Mouse (Mus musculus) stomach, embryonic 14.5 days (tissue): ENCODE data around the gene Gm7534. TPM values are rescaled to one million over a fixed set of nuclear protein-coding genes. Genes with fewer than 3 reads are reported as not detected.

Experiments
- ATAC-seq: fragments of 200-750 bp; cut with Nextera tagmentation; 2 replicates; pipeline ENCODE4 v1.8.0; 2017; ENCODE audit warnings: low read depth, moderate TSS enrichment; ENCODE audit not compliant: insufficient number of reproducible peaks, insufficient read depth, low FRiP score
- H3K27ac ChIP-seq: fragments of 300-500 bp; sonication (generic); 2 replicates; pipeline ENCODE4 v1.5.1; 2014; ENCODE audit warnings: mild to moderate bottlenecking, low read length, moderate library complexity, mixed read lengths
- H3K27me3 ChIP-seq: fragments of 300-500 bp; sonication (generic); 2 replicates; pipeline ENCODE4 v1.6.1; 2014; ENCODE audit warnings: low read length, control low read depth, mixed read lengths; ENCODE audit not compliant: control insufficient read depth, insufficient read depth
- H3K36me3 ChIP-seq: fragments of 300-500 bp; sonication (generic); 2 replicates; pipeline ENCODE4 v1.6.1; 2014; ENCODE audit warnings: mild to moderate bottlenecking, control low read depth, low read length, moderate library complexity, mixed read lengths; ENCODE audit not compliant: control insufficient read depth, insufficient read depth
- H3K4me1 ChIP-seq: fragments of 300-500 bp; sonication (generic); 2 replicates; pipeline ENCODE4 v1.6.1; 2014; ENCODE audit warnings: low read length, control low read depth, mixed read lengths; ENCODE audit not compliant: control insufficient read depth, insufficient read depth
- H3K4me2 ChIP-seq: fragments of 300-500 bp; sonication (generic); replicated peaks from 2 replicates; pipeline ENCODE4 v1.6.1; 2014; ENCODE audit warnings: low read depth, low read length, control low read depth
- H3K4me3 ChIP-seq: fragments of 300-500 bp; sonication (generic); 2 replicates; pipeline ENCODE4 v1.5.1; 2014; ENCODE audit warnings: low read depth, low read length, control low read depth
- H3K9ac ChIP-seq: fragments of 300-500 bp; sonication (generic); replicated peaks from 2 replicates; pipeline ENCODE4 v1.6.1; 2014; ENCODE audit warnings: low read depth, mild to moderate bottlenecking, control low read depth, low read length, moderate library complexity, mixed read lengths
- H3K9me3 ChIP-seq: fragments of 300-500 bp; sonication (generic); 2 replicates; pipeline ENCODE4 v1.6.1; 2016; ENCODE audit warnings: low read depth, low read length, control low read depth; ENCODE audit not compliant: control insufficient read depth
- WGBS: fragments of 180-500 bp; shearing (Covaris S2); extraction: QIAGEN DNeasy Blood & Tissue Kit; methylation state at CpG from one replicate; pipeline ENCODE4 v1.1.7; 2014; 5-methylcytosine and 5-hydroxymethylcytosine counted together
- polyA plus RNA-seq: library from polyadenylated mRNA; unstranded; fragments of >200 nt; fragmentation: Nextera tagmentation; extraction: Ambion mirVana; gene quantifications from 2 replicates; pipeline ENCODE4 v1.2.1, GENCODE M21; 2014

The Gm7534 gene
- polyA plus RNA-seq, 1 experiment from 2014 or later: not detected

GRCm38 (mm10) chr4:134158774-134159173 is 44.0 kb downstream of the Gm7534 start:
- no peaks in the 10 kb centered on the region; the same call in 1 of the 2 replicates for H3K36me3 ChIP-seq
- H3K9me3 ChIP-seq: no peaks in the 10 kb centered on the region
- H3K27ac ChIP-seq: no peak overlapping the region
- whole genome bisulfite sequencing: 86% methylated on average over 6 of the region's 6 CpGs
- no peak for ATAC-seq
- H3K9ac ChIP-seq: no peak overlapping the region
- H3K4me3 ChIP-seq: no peak overlapping the region
- H3K4me2 ChIP-seq: no peak overlapping the region
- no peaks in the 10 kb centered on the region for H3K4me1 ChIP-seq
- H3K27me3 ChIP-seq: no peaks in the 10 kb centered on the region

- no peak overlapping the region for H3K4me2 ChIP-seq
- 84% methylated on average over 2 of the region's 2 CpGs for WGBS
- H3K4me3 ChIP-seq: no peak overlapping the region
- no peaks in the 10 kb centered on the region; the same call in 1 of the 2 replicates for H3K36me3 ChIP-seq
- no peaks in the 10 kb centered on the region for H3K27me3 ChIP-seq
- H3K4me1 ChIP-seq: no peaks in the 10 kb centered on the region
- no peak overlapping the region for H3K27ac ChIP-seq
- no peaks in the 10 kb centered on the region for H3K9me3 ChIP-seq
- no peak for ATAC-seq
- H3K9ac ChIP-seq: no peak overlapping the region
Measured at GRCm38 (mm10) chr4:134157558-134157957, 45.2 kb downstream of the Gm7534 start.

- no peak for ATAC-seq
- Histone ChIP-seq H3K27ac (no peak overlapping the region), H3K36me3 (no peaks in the 10 kb centered on the region; the same call in 1 of the 2 replicates), H3K9ac (no peak overlapping the region), H3K4me3 (no peak overlapping the region), H3K27me3 (no peaks in the 10 kb centered on the region), H3K4me2 (no peak overlapping the region), H3K9me3 (no peaks in the 10 kb centered on the region), H3K4me1 (no peaks in the 10 kb centered on the region)
- WGBS: 55% methylated on average over 8 of the region's 8 CpGs
Measured at GRCm38 (mm10) chr4:134156744-134157143, 46.1 kb downstream of the Gm7534 start.

GRCm38 (mm10) chr4:134155961-134156465 is 46.8 kb downstream of the Gm7534 start:
- Histone ChIP-seq H3K9ac (no peak overlapping the region), H3K4me1 (no peaks in the 10 kb centered on the region), H3K9me3 (no peaks in the 10 kb centered on the region), H3K27me3 (no peaks in the 10 kb centered on the region), H3K27ac (no peak overlapping the region), H3K36me3 (peaks cover 6% of the 10 kb centered on the region), H3K4me3 (no peak overlapping the region), H3K4me2 (no peak overlapping the region)
- WGBS: 93% methylated on average over 10 of the region's 10 CpGs
- no peak for ATAC-seq

- no peak overlapping the region for H3K27ac ChIP-seq
- H3K4me3 ChIP-seq: no peak overlapping the region
- H3K4me1 ChIP-seq: no peaks in the 10 kb centered on the region
- H3K27me3 ChIP-seq: no peaks in the 10 kb centered on the region
- no peaks in the 10 kb centered on the region for H3K9me3 ChIP-seq
- 89% methylated on average over 6 of the region's 6 CpGs for WGBS
- H3K9ac ChIP-seq: no peak overlapping the region
- H3K36me3 ChIP-seq: peaks cover 6% of the 10 kb centered on the region
- no peak overlapping the region for H3K4me2 ChIP-seq
- ATAC-seq: no peak
Measured at GRCm38 (mm10) chr4:134155531-134155930, 47.3 kb downstream of the Gm7534 start.

GRCm38 (mm10) chr4:134154354-134154753 is 48.5 kb downstream of the Gm7534 start:
- no peak overlapping the region for H3K4me3 ChIP-seq
- H3K36me3 ChIP-seq: peaks cover 6% of the 10 kb centered on the region
- no peak overlapping the region for H3K4me2 ChIP-seq
- no peak for ATAC-seq
- no peaks in the 10 kb centered on the region for H3K9me3 ChIP-seq
- WGBS: 89% methylated on average over 3 of the region's 3 CpGs
- H3K9ac ChIP-seq: no peak overlapping the region
- no peaks in the 10 kb centered on the region for H3K4me1 ChIP-seq
- H3K27me3 ChIP-seq: no peaks in the 10 kb centered on the region
- H3K27ac ChIP-seq: no peak overlapping the region

GRCm38 (mm10) chr4:134153656-134154055 is 49.1 kb downstream of the Gm7534 start:
- H3K9me3 ChIP-seq: no peaks in the 10 kb centered on the region
- ATAC-seq: no peak
- no peaks in the 10 kb centered on the region for H3K4me1 ChIP-seq
- WGBS: 89% methylated on average over 3 of the region's 3 CpGs
- H3K9ac ChIP-seq: no peak overlapping the region
- H3K27me3 ChIP-seq: no peaks in the 10 kb centered on the region
- no peak overlapping the region for H3K4me3 ChIP-seq
- H3K36me3 ChIP-seq: peaks cover 10% of the 10 kb centered on the region
- no peak overlapping the region for H3K4me2 ChIP-seq
- no peak overlapping the region for H3K27ac ChIP-seq

- no peak overlapping the region for H3K9ac ChIP-seq
- no peak overlapping the region for H3K4me2 ChIP-seq
- no peak overlapping the region for H3K27ac ChIP-seq
- H3K27me3 ChIP-seq: no peaks in the 10 kb centered on the region
- no peaks in the 10 kb centered on the region for H3K4me1 ChIP-seq
- H3K36me3 ChIP-seq: peaks cover 16% of the 10 kb centered on the region
- ATAC-seq: no peak
- WGBS: 89% methylated on average over 3 of the region's 3 CpGs
- H3K9me3 ChIP-seq: no peaks in the 10 kb centered on the region
- H3K4me3 ChIP-seq: no peak overlapping the region
Measured at GRCm38 (mm10) chr4:134152112-134152511, 50.7 kb downstream of the Gm7534 start.

GRCm38 (mm10) chr4:134149389-134149788 is 53.4 kb downstream of the Gm7534 start:
- WGBS: 94% methylated on average over 4 of the region's 4 CpGs
- Histone ChIP-seq H3K4me2 (no peak overlapping the region), H3K27ac (no peak overlapping the region), H3K36me3 (peaks cover 16% of the 10 kb centered on the region), H3K4me1 (no peaks in the 10 kb centered on the region), H3K9ac (no peak overlapping the region), H3K9me3 (no peaks in the 10 kb centered on the region), H3K4me3 (no peak overlapping the region), H3K27me3 (no peaks in the 10 kb centered on the region)
- no peak for ATAC-seq
